Mouse (Mus musculus) limb, embryonic 12.5 days (tissue): ENCODE results near the gene Leng9. TPM values are rescaled to one million over a fixed set of nuclear protein-coding genes. Genes with fewer than 3 reads are reported as not detected.

Experiments used
- ATAC-seq: fragments of 200-750 bp; cut with Nextera tagmentation; 2 replicates; pipeline ENCODE4 v1.8.0; 2017; ENCODE audit warnings: low read depth, moderate TSS enrichment; ENCODE audit not compliant: insufficient number of reproducible peaks, insufficient read depth, low FRiP score, low TSS enrichment
- H3K27ac ChIP-seq: fragments of 300-500 bp; sonication (generic); 2 replicates; pipeline ENCODE4 v1.5.1; 2016; ENCODE audit warnings: mild to moderate bottlenecking, moderate library complexity
- H3K27me3 ChIP-seq: fragments of 300-500 bp; sonication (generic); 2 replicates; pipeline ENCODE4 v1.6.1; 2016; ENCODE audit warnings: mild to moderate bottlenecking, moderate library complexity
- H3K36me3 ChIP-seq: fragments of 300-500 bp; sonication (generic); 2 replicates; pipeline ENCODE4 v1.6.1; 2016; ENCODE audit warnings: mild to moderate bottlenecking, moderate library complexity
- H3K4me1 ChIP-seq: fragments of 300-500 bp; sonication (generic); replicated peaks from 2 replicates; pipeline ENCODE4 v1.6.1; 2016
- H3K4me2 ChIP-seq: fragments of 300-500 bp; sonication (generic); 2 replicates; pipeline ENCODE4 v1.6.1; 2016; ENCODE audit warnings: mild to moderate bottlenecking, moderate library complexity
- H3K4me3 ChIP-seq: fragments of 300-500 bp; sonication (generic); replicated peaks from 2 replicates; pipeline ENCODE4 v1.5.1; 2016; ENCODE audit warnings: mild to moderate bottlenecking
- H3K9ac ChIP-seq: fragments of 300-500 bp; sonication (generic); replicated peaks from 2 replicates; pipeline ENCODE4 v1.6.1; 2016; ENCODE audit warnings: mild to moderate bottlenecking, moderate library complexity
- H3K9me3 ChIP-seq: fragments of 300-500 bp; sonication (generic); 2 replicates; pipeline ENCODE4 v1.6.1; 2016; ENCODE audit warnings: mild to moderate bottlenecking, moderate library complexity
- WGBS: fragments of 180-500 bp; shearing (Covaris S2); methylation state at CpG from one replicate; pipeline ENCODE4 v1.1.7; 2016; 5-methylcytosine and 5-hydroxymethylcytosine counted together
- polyA plus RNA-seq: library from polyadenylated mRNA; unstranded; fragments of >200 nt; fragmentation: Nextera tagmentation; extraction: Ambion mirVana; gene quantifications from 2 replicates; pipeline ENCODE4 v1.2.1, GENCODE M21; 2016

Gene Leng9
- polyA plus RNA-seq, 1 experiment from 2014 or later = 3.2 TPM

DNA sequence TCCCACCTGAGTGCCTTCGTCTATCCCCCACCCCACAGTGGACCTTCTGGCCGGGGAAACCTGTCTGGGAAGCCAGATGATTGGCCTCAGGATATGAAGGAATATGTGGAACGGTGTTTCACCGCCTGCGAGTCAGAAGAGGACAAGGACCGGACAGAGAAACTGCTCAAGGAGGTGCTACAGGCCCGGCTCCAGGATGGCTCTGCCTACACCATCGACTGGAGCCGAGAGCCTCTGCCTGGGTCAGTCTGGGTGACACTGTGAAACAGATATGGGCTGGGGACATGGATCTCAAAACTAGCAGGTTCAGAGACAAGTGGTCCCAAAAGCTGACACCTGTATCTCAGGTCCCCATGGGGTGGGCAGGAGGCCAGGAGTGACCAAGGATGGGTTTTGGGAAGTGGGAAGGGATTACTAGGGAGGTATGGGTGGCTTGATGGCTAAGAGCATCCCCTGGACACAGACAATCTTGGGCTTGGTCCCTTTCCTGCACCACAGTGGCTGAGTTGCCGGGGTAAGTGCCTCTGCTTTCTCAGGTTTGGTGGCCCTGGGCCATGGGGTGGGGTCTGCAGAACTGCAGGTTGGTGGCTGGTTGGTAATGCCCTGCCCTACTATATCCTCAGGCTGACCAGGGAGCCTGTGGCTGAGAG lies 7.3 kb downstream of the Leng9 start:
- Histone ChIP-seq H3K36me3 (peaks cover 99% of the 10 kb centered on the region), H3K9me3 (no peaks in the 10 kb centered on the region), H3K27me3 (no peaks in the 10 kb centered on the region), H3K9ac (no peak overlapping the region), H3K27ac (no peak overlapping the region), H3K4me3 (no peak overlapping the region), H3K4me2 (no peak overlapping the region), H3K4me1 (peaks cover 8% of the 10 kb centered on the region)
- 94% methylated on average over 10 of the region's 10 CpGs for WGBS
- no peak for ATAC-seq

DNA sequence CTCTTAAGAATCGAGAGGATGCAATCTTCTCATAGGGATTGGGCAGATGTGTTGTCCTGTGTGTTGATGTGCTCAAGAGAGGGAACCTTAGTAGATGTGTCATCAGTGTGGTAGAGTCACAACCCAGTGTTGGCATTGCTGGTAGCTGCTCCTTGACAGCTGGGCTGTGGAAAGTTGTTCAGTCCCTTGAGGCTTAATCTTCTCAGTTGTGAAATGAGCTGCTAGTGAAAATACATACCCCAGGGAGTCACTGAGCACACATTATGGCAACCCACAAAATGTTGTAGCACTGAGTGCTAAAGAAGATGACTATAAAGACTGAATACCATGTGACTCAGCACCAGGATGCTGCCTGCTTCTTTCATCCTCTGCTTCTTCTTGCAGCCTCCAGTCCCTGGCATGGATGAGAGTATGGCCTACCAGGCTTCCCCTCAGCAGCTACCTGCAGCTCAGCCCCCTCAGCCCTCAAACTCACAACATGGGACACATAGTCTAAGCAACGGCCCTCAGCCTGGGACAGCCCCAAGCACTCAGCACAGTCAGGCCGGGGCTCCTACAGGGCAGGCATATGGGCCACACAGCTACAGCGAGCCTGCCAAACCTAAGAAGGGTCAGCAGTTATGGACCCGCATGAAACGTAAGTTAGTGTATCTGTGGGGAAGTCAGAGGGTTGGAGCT lies 8.4 kb downstream of the Leng9 start:
- Histone ChIP-seq H3K9ac (no peak overlapping the region), H3K4me3 (no peak overlapping the region), H3K27ac (no peak overlapping the region), H3K36me3 (peaks cover 87% of the 10 kb centered on the region), H3K4me2 (no peak overlapping the region), H3K9me3 (no peaks in the 10 kb centered on the region), H3K27me3 (no peaks in the 10 kb centered on the region), H3K4me1 (peaks cover 9% of the 10 kb centered on the region)
- WGBS = 93% methylated on average over 6 of the region's 6 CpGs
- no peak for ATAC-seq

DNA sequence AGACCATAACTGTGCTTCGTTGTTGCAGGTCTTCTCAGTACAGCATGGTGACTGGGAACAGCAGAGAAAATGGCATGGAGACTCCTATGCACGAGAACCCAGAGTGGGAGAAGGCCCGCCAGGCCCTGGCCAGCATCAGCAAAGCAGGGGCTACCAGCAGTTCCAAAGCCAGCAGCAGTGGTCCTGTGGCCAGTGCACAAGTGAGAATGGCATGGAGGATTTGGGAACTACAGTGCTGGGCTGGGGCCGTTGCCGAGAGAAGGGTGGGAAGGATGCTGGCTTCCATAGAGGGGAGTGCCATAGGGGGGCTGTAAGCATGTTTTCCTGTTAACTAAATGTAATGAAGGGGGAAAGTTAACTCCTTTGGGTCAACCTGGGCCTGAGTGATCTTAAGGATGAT lies 10.8 kb downstream of the Leng9 start:
- Histone ChIP-seq H3K27ac (no peak overlapping the region), H3K9ac (no peak overlapping the region), H3K27me3 (no peaks in the 10 kb centered on the region), H3K4me3 (no peak overlapping the region), H3K9me3 (no peaks in the 10 kb centered on the region), H3K4me2 (no peak overlapping the region), H3K4me1 (peaks cover 9% of the 10 kb centered on the region), H3K36me3 (peaks cover 63% of the 10 kb centered on the region)
- no peak for ATAC-seq
- WGBS = 93% methylated on average over 5 of the region's 5 CpGs

DNA sequence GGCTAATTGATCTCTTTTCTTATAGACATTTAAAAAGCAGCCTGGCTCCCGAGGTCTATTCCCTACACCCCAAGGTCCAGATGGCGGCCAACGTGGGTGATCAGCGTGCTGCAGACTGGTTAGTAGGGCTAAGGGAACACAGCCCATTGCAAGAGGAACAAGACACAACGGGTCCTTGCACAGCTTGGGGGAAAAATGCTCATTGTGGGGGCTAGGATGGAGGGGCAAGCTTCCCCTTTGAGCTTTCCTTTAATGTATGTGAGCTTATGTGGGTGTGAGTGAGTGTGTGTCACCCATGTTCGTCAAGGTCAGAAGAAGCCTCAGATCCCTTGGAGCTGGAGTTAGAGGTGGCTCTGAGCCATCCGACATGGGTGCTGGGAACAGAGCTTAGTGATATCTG lies 11.5 kb downstream of the Leng9 start:
- H3K36me3 ChIP-seq = peaks cover 56% of the 10 kb centered on the region
- WGBS = 93% methylated on average over 7 of the region's 7 CpGs

DNA sequence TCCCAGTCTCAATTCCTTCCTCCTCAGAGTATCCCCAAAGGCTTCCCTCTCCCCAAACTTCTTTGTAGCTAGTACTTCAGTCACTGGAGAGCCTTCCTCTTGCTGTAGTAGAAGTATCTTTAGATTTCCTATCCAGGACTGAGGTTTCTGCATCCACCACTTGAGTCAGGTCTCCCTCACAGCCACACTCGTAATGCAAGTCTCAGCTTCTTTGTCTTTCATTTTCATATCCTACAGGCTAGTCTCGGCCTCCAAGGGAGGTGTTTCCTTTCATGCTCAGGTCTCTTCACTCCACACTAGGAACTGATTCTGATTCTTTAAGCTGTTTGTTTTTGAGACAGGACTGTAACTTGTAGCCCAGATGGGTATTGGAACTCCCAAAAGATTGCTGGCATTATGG lies 12.0 kb downstream of the Leng9 start:
- H3K36me3 ChIP-seq = peaks cover 51% of the 10 kb centered on the region
- H3K4me3 ChIP-seq = peak overlapping the region; percentile 83
- H3K4me1 ChIP-seq = peaks cover 9% of the 10 kb centered on the region
- H3K27me3 ChIP-seq = no peaks in the 10 kb centered on the region
- 92% methylated on average over 2 of the region's 2 CpGs for WGBS
- peak overlapping the region; percentile 72 for H3K4me2 ChIP-seq
- H3K27ac ChIP-seq = no peak overlapping the region
- H3K9me3 ChIP-seq = no peaks in the 10 kb centered on the region
- ATAC-seq = no peak
- peak overlapping the region; percentile 76; the same call in 1 of the 2 replicates for H3K9ac ChIP-seq

More for the DNA sequence above, 11.5 kb downstream of the Leng9 start:
- no peak overlapping the region for H3K4me2 ChIP-seq
- H3K4me3 ChIP-seq = peak overlapping the region; percentile 83; the same call in 1 of the 2 replicates
- peaks cover 9% of the 10 kb centered on the region for H3K4me1 ChIP-seq
- no peaks in the 10 kb centered on the region for H3K27me3 ChIP-seq
- H3K9ac ChIP-seq = no peak overlapping the region
- no peak for ATAC-seq
- no peaks in the 10 kb centered on the region for H3K9me3 ChIP-seq
- H3K27ac ChIP-seq = no peak overlapping the region

DNA sequence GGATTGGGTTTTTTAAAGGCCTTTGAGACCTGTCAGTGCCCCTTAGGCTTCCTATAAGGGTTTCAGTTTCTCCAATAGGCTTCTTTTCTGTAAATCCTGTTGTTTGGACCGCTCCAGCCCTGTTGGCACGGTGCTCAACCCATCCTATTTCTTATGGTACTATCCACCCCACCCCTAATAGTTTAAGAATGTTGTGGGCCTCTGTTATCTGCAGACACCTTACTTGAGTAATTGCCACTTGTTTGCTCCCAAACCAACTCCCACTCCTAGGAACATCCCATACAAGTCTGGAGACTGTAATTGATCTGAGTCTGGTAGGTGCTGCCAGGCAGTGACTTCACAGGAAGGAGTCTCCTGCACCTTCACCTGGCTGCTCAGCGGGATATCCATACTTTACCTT lies 12.4 kb downstream of the Leng9 start:
- Histone ChIP-seq H3K27me3 (no peaks in the 10 kb centered on the region), H3K9me3 (no peaks in the 10 kb centered on the region), H3K4me1 (peaks cover 9% of the 10 kb centered on the region), H3K4me2 (peak overlapping the region; percentile 72), H3K27ac (no peak overlapping the region), H3K9ac (peak overlapping the region; percentile 76), H3K36me3 (peaks cover 47% of the 10 kb centered on the region), H3K4me3 (peak overlapping the region; percentile 83)
- ATAC-seq = no peak
- WGBS = 60% methylated on average over 3 of the region's 3 CpGs

DNA sequence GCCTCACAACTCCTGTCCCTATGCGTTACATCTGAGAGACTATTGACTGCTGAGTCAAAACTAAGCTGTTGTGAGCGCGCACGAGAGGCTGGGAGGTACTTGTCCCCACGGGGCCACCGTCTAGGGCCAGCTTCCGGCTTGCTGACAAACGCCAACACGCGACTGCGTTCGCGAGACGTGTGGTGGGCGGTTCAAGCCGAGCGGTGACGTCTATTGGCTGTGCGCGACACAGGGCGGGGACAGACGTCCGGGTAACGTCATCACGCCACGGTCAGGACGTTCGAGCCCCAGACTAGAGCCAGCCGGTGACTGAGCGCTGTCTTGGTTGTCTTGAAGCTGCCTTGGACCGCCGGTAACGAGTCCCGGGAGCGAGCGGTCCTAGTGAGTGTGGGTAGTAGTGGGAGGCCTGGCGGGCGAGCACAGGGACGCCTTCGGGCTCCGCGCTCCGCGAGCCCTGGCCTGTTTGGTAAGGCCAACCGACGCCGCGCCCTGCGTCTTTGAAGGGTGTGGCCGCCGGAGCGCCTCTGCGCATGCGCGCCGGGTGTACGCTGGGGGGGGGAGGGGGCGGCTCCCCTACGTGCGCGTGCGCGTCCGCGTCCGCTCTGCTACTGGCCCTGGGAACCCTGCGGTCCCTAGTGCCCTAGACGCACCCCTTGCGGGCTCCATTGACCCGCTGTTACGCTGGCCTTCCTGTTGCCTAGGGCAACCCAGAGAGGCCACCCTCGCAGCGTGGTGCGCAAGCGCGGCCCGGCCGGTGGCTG lies 13.2 kb downstream of the Leng9 start, which contains the start of gene Leng8:
Gene Leng8, plus strand, starts transcription at position 269 of the 761 bp plus-strand sequence.
- Histone ChIP-seq H3K4me2 (peak within 1 kb of the TSS; percentile 72), H3K27ac (peak within 1 kb of the TSS; percentile 91), H3K9me3 (no peaks in the 10 kb centered on the region), H3K9ac (peak within 1 kb of the TSS; percentile 76), H3K27me3 (no peaks in the 10 kb centered on the region), H3K36me3 (peaks cover 39% of the 10 kb centered on the region), H3K4me3 (peak within 1 kb of the TSS; percentile 83), H3K4me1 (peaks cover 9% of the 10 kb centered on the region)
- peak; percentile 98 for ATAC-seq
- WGBS = 0% methylated on average over 72 of the region's 78 CpGs

DNA sequence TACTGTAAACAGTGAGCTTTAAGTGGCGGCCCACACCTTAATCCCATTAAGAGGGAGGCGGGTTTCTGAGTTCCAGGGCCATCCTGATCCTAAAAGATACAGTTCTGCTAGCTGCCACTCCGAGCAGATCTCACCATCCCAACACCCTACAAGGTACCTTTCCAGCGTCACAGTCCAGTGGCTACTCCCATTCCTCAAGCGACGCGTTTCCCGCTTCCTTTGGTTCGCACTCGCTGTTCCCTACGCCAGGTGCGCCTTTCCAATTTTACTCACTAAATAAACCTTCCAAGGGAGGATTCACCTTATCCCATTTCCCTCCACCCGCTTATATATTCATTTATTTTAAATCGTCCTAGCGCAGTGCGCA lies 13.8 kb downstream of the Leng9 start:
- Histone ChIP-seq H3K4me1 (peaks cover 10% of the 10 kb centered on the region), H3K9ac (peak overlapping the region; percentile 65), H3K27me3 (no peaks in the 10 kb centered on the region), H3K4me2 (peak overlapping the region; percentile 72), H3K36me3 (peaks cover 33% of the 10 kb centered on the region), H3K27ac (peak overlapping the region; percentile 91; the same call in 1 of the 2 replicates), H3K4me3 (peak overlapping the region; percentile 83), H3K9me3 (no peaks in the 10 kb centered on the region)
- 0% methylated on average over 16 of the region's 16 CpGs for WGBS
- ATAC-seq = peak; percentile 28

DNA sequence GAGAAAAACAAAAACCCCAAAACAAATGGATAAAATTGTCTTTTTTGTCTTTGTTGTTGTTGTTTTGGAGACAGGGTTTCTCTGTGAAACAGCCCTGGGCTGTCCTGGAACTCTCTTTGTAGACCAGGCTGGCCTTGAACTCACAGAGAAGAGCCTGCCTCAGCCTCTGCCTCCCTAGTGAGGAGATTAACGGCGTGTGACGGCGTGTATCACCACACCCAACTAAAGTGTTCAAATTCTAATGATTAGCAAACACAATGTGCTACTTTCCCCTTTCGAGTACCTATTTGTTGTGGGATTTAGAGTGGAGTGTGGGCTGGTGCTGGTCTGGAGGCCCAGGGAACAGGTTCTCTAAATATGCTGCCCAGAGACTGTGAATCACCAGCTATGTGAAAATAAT lies 15.3 kb downstream of the Leng9 start:
- H3K4me1 ChIP-seq = peaks cover 13% of the 10 kb centered on the region
- H3K9ac ChIP-seq = no peak overlapping the region
- no peak for ATAC-seq
- no peaks in the 10 kb centered on the region for H3K9me3 ChIP-seq
- peaks cover 18% of the 10 kb centered on the region for H3K36me3 ChIP-seq
- no peak overlapping the region for H3K4me3 ChIP-seq
- no peak overlapping the region for H3K27ac ChIP-seq
- H3K4me2 ChIP-seq = no peak overlapping the region
- H3K27me3 ChIP-seq = no peaks in the 10 kb centered on the region
- 94% methylated on average over 5 of the region's 5 CpGs for WGBS

DNA sequence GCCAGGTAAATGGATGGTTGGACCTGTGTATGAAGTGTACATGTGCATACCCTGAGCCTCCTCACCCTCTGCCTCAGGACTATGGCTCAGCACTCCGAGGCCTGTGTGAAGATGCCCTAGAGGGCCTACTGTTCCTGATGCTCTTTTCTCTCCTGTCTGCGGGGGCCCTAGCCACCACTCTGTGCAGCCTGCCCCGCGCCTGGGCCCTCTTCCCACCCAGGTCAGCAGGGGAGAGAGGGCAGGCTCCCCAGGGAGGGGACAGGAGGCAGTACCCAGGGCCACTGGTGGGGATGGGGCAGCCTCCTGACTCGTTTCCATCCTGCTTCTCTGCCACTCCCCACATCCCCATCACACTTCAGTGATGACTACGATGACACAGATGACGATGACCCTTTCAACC lies 17.2 kb downstream of the Leng9 start:
- whole genome bisulfite sequencing = 81% methylated on average over 7 of the region's 7 CpGs
- H3K9ac ChIP-seq = 0 out of 2 replicates have a peak overlapping the region, but pooled peaks have one; percentile 23

DNA sequence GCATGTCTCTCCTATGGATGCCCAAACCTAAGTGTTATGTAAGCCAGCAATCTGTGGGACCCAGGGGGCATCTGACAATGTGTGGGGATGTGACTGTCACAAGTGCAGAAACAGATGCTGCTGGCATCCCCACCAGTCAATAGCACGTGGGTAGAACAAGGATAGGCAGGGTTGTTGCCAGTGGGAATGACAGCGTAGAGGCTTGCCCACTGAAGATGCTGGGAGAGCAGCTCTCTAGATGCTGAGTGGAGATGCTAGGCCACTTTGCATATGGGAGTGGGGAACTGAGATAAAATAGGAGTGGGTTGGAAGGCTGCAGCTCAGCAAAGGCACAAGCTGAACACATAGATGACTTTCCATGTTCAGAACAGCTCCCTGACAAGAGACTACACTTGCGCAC lies 17.6 kb downstream of the Leng9 start:
- H3K9me3 ChIP-seq = no peaks in the 10 kb centered on the region
- H3K36me3 ChIP-seq = no peaks in the 10 kb centered on the region
- no peak overlapping the region for H3K4me3 ChIP-seq
- 92% methylated on average over 3 of the region's 3 CpGs for WGBS
- peaks cover 5% of the 10 kb centered on the region; the same call in 1 of the 2 replicates for H3K4me1 ChIP-seq
- no peak overlapping the region for H3K4me2 ChIP-seq
- no peaks in the 10 kb centered on the region for H3K27me3 ChIP-seq
- no peak overlapping the region for H3K9ac ChIP-seq
- H3K27ac ChIP-seq = no peak overlapping the region
- no peak for ATAC-seq

More for the DNA sequence above, 17.2 kb downstream of the Leng9 start:
- peaks cover 9% of the 10 kb centered on the region for H3K4me1 ChIP-seq
- H3K9me3 ChIP-seq = no peaks in the 10 kb centered on the region
- no peak overlapping the region for H3K4me2 ChIP-seq
- H3K36me3 ChIP-seq = no peaks in the 10 kb centered on the region
- H3K27ac ChIP-seq = no peak overlapping the region
- H3K4me3 ChIP-seq = no peak overlapping the region
- ATAC-seq = no peak
- no peaks in the 10 kb centered on the region for H3K27me3 ChIP-seq
